Mouse (Mus musculus) cerebellum, adult 8-10 months (tissue): ENCODE measurements around the gene Ptprm.

ENCODE experiments used
- DNase-seq: peaks from one replicate; pipeline ENCODE4 v3.0.0; 2022

Ptprm gene

DNA sequence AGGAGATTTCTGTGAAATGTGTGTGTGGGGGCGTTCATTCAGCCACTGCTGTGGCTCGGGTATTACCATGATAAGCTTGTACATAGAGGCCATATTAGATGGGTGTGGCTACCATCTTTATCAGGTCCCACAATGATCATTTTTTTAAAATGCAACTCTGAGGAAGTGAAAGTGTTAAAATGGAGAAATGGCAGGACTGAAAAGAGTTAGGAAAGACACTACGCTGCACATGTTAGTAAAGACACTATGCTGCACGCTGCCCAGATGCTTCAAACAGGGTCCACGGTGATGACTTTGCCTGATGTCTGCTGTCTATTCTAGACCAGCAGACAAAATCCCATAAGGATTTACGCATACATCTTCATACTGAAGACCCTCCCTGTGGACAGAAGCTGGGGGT lies 298.6 kb downstream of the Ptprm start:
- no peak for DNase-seq

- DNase-seq = no peak
These were observed 300.1 kb downstream of the Ptprm start for GRCm38 (mm10) chr17:67054202-67054601.

DNA sequence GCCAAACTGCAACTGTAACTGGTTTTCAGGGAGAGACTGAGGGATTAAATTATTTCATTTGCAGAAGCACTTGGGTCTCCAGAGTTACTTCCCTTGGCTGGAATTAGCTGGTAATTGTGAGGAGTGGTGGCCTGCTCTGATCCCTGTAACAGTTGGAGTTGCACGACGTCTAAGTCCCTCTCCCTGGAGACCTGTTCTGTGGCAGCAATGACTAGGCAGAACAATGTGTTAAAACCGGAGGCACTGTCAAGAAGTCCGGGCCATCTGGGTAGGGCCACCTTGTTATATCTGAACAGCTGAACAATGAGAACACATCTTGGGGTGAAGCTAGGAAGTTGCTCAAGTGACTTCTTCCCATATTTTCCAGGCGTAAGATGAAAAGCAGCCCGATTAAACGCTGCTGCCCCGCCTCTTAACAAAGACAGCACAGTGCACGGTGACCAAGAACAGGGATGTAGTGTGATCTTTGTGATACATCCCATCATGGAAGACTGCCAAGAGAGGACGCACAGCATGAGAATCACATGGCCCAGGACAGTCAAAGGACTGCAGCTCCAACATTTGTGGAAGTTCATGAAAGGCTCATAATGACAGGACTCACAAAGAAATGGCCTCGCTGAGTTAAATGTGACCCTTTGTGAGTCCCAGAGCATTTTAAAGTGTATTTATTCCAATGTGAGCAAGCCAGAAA lies 301.5 kb downstream of the Ptprm start:
- DNase-seq = no peak

GRCm38 (mm10) chr17:67047697-67048096 lies 306.6 kb downstream of the Ptprm start:
- DNase-seq = no peak

DNA sequence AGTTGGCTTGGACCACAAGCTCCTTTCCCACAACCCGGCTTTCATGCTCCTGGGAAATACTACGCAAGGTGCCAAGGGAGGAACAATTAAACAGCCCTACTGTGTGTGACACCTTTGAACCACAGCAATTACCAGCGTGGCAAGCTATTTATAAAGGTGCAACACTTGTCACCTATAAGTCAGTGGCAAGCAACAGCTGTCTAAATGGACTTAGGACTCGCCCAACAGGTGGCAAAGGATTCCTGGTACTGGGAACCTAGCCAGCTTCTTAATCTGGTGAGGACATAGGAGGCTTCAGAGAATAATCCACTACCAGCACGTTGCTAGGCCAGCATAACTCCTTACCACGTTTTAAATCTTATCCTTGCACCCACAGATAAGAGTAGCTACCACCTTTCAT lies 315.7 kb downstream of the Ptprm start:
- DNase-seq = no peak

DNA sequence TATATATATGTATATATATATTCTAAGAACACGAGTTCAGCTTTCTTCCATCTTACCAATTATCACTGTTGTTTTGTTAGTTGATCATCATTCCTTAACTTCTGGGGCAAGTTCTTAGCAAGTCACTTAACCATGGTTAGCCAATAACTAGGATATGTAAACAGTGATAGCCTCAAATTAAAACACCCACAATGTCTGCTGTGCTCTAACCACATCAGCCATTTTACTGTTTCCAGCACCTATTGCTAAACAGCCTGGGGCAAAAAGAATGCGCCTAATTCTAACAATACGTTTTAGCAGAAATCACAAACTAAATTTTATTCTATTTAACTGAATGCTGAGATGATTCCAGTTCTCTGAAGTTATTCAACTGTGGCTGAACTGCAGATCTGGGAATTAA lies 320.7 kb downstream of the Ptprm start:
- DNase-seq = no peak

GRCm38 (mm10) chr17:67032021-67032420 lies 322.2 kb downstream of the Ptprm start:
- no peak for DNase-seq

- no peak for DNase-seq
These were observed 322.9 kb downstream of the Ptprm start for GRCm38 (mm10) chr17:67031341-67031740.

DNA sequence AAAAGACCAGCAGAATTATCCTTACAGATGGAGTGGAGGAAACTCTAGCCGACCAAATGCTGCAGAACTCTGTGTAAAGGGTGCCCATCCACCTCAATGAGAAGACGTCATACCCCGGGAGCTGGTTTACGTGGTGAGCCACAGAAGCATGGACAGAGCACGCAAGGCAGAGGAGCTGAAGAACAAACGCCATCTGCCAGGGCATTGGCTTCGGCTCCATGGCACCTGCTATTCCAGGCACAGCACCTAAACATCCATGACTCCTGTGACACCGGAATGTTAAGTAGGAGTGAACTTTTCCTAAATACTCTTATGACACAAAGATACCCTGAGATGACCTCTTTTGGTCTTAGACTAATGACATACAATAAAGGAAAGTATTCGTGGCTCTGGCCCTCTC lies 327.0 kb downstream of the Ptprm start:
- DNase-seq = no peak

GRCm38 (mm10) chr17:67016501-67016900 lies 337.8 kb downstream of the Ptprm start:
- DNase-seq = no peak

DNA sequence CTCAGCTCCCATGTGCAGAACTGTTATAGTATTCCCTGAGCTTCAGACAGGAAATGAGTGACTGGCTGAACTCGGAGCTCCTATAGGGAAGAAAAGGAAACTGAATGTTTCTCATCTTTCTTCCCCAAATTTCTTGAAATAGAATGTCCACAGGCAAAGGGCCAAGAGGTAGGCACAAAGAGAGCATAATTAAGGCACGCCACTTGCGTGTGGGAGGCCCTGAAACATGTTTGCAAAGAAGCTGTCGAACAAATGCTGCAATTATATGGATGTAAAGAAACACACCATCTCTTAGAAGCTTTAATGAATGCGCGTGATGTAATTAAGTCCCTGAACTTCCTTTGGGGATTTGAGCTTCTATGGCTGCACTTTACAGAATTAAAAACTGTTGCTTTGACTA lies 341.0 kb downstream of the Ptprm start:
- no peak for DNase-seq

DNA sequence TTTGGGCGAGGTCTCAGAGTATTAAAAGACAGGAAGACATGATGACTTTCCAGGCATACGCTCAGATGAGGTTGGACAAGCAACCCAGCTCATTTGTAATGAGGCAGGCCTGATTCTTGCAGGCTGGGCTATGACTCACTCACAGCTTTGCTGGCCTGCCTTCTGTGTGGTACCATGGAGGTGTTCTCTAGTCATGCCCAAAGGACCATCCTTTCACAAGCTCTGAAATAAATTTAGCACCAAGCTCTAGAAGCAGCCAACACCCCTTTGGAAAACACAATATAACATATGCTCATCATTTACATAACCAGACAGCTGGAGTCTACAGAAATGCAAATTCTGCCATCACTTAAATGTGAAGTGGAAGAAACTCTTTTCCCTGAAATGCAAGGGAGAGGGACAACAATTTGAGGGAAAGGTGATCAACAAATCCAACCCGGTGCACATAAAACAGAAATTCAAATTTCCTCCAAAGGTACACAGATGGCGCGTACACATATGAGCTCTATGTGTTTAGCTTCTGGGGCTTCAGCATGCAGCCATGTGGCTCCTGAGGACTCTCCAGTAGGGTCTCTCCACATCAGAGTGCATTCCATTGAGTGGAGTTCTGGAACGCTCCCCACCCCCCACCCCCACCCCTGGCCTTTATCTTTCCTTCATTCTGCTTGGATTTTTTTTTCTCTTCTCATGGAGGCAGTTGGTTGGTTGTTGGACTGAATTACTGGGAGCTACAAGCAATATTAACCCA lies 342.2 kb downstream of the Ptprm start:
- no peak for DNase-seq

DNA sequence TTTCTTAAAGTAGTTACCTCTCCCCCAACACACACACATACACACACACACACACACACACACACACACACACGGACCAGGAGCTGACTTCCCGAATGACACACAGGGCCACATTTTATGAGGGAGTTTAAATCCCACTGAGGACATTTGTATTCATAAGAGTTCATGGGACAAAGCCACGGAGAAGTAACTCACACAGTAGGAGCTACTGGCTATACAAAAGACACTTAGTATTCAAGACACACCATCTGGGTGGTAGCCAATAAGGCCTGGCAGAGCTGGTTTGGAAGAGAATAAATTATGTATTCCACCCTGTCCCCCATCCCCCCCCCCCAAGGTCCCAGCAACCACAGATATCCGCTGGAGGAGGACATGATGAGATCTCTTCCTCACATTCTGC lies 344.1 kb downstream of the Ptprm start:
- no peak for DNase-seq

GRCm38 (mm10) chr17:67008137-67008536 lies 346.1 kb downstream of the Ptprm start:
- no peak for DNase-seq

DNA sequence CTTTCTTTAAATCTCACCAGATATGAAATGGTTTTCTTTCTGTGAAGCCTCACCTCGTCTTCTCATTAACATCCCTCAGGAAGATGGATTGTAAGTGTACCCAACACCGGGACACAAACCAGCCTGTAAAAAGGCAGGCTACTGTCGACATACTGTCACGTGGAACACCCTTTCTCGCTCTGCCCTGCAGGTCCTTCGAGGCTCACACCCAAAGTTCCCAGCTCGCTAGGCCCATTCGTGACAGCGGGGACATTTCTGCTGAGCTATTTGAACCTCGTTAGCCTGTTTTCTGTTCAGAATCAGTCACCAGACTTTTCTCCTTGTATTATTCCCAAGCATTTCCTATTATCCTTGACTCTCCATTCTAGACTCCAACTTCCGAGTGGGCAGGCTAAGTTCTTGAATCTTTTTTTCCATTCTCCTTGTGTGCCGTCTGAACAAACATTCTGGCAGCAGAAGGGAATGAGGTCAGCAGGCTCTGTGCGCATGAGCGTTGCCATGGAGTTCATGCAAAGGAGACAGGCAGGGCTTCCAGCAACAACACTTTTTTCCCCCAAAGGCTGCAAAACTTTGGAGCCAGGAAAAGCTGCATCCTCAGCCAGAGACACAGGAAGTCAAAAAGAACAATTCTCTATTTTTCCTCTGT lies 347.4 kb downstream of the Ptprm start:
- DNase-seq = peak; percentile 8

GRCm38 (mm10) chr17:66996882-66997281 lies 357.4 kb downstream of the Ptprm start:
- DNase-seq = no peak

- DNase-seq = no peak
These were observed 358.2 kb downstream of the Ptprm start for GRCm38 (mm10) chr17:66996016-66996415.

DNA sequence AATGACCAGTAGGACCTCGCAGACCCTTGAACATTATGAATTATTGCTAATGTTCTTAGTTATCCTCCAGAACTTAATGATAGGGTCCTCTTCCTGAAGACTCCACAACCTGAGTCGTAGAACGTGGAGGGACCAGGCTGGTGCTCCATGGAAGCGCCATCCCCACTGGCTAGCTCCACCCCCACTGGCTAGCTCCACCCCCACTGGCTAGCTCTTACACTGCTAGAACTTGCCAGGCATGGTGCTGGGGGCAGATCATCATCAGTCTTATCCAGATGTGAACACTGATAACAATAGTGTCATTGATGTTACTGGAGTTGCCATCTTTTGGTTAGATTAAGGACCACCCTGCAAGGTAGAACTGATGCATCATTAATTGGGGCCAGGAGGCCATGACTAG lies 362.4 kb downstream of the Ptprm start:
- no peak for DNase-seq

GRCm38 (mm10) chr17:66990761-66991160 lies 363.5 kb downstream of the Ptprm start:
- no peak for DNase-seq

- no peak for DNase-seq
These were observed 366.2 kb downstream of the Ptprm start for GRCm38 (mm10) chr17:66988014-66988413.

GRCm38 (mm10) chr17:66981649-66982048 lies 372.6 kb downstream of the Ptprm start:
- no peak for DNase-seq

- no peak for DNase-seq
These were observed 374.3 kb downstream of the Ptprm start for GRCm38 (mm10) chr17:66979971-66980370.

DNA sequence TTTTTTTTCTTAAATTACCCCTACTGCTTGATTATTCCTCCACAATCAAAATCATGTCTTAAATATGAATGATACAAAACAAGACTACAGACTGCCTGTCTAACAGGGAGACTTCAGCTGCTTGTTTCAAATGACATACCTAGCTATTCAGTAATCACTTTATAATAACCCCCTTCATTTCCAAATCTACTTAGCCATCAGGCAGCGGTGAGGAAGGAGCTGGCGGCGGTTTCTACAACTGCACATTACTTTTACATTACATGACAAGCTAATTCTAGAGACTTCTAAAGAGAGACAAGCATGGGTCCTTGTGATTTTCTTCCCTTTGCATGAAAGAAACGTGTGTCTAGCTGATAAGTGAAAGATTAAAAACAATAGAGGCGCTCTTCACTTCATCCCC lies 377.8 kb downstream of the Ptprm start:
- DNase-seq = no peak

GRCm38 (mm10) chr17:66972976-66973375 lies 381.3 kb downstream of the Ptprm start:
- no peak for DNase-seq
